Mouse (Mus musculus): ENCODE results near the gene Spx. TPM values are rescaled to one million over a fixed set of nuclear protein-coding genes. Genes with fewer than 3 reads are reported as not detected.

The Spx gene
- polyA plus RNA-seq, 1 experiment = 0.19 TPM

DNA sequence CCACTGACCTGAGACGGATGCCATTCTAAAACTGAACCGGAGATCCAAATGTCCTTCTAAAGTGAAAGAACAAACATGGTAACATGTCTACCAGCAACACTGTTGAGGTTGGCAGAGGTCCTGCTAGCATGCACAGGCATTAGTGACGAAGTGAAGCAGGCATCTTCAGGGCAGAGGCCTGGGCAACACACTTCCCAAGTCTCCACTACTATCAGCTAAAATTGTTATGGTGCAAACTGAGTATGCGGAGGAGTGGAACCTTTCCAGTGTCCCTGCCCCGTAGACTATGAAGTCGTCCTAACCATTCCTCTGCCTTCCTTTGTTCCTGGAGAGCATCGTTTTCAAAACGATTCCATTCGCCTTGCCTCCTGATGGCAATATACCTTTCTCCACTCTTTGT lies 28.7 kb upstream of the Spx start:
- TF ChIP-seq MAX (IDR thresholded peaks at IDR 0.05; ENCODE audit: low read depth) = no peak
- no peak for TF ChIP-seq REST (IDR thresholded peaks at IDR 0.05; ENCODE audit: insufficient read depth, insufficient read length)
- TF ChIP-seq USF1 (IDR thresholded peaks at IDR 0.05; ENCODE audit: low read depth) = no peak
- TF ChIP-seq TCF3 (IDR thresholded peaks at IDR 0.05; ENCODE audit: insufficient read length, low read depth) = no peak
- TF ChIP-seq MYOD1 (IDR thresholded peaks at IDR 0.05; ENCODE audit: control insufficient read depth in 1 of 3, insufficient read length in 2 of 3, low read depth in 2 of 3) = no peak
- no peak for TF ChIP-seq E2F4 (IDR thresholded peaks at IDR 0.05; ENCODE audit: insufficient read depth)
- no peak for TF ChIP-seq POLR2AphosphoS2 (IDR thresholded peaks at IDR 0.05; ENCODE audit: insufficient read length, low read depth)
- no peak for TF ChIP-seq CEBPB (IDR thresholded peaks at IDR 0.05; ENCODE audit: insufficient read depth, poor library complexity, severe bottlenecking)
- TF ChIP-seq MYOG (IDR thresholded peaks at IDR 0.05; ENCODE audit: control insufficient read depth in 1 of 3, insufficient read depth in 1 of 3, insufficient read length in 2 of 3, low read depth in 2 of 3) = no peak
- TF ChIP-seq POLR2A (IDR thresholded peaks at IDR 0.05; ENCODE audit: insufficient read length, low read depth) = no peak
- no peak for TF ChIP-seq TCF12 (IDR thresholded peaks at IDR 0.05; ENCODE audit: insufficient read depth, poor library complexity, severe bottlenecking)
- no peak for TF ChIP-seq SRF (IDR thresholded peaks at IDR 0.05; ENCODE audit: control insufficient read depth, insufficient read length, low read depth)
- Histone ChIP-seq H3K79me2 (ENCODE audit: control insufficient read depth, insufficient read depth) (peaks cover 29% of the 10 kb centered on the region), H3K27me3 (ENCODE audit: control insufficient read depth, insufficient read depth, insufficient read length) (no peaks in the 10 kb centered on the region), H3K36me3 (ENCODE audit: control insufficient read depth, insufficient read depth) (no peaks in the 10 kb centered on the region), H3K4me3 (no peak overlapping the region), H3K4me2 (ENCODE audit: low read depth) (no peak overlapping the region), H3ac (ENCODE audit: control insufficient read depth, insufficient read length) (no peak overlapping the region)

DNA sequence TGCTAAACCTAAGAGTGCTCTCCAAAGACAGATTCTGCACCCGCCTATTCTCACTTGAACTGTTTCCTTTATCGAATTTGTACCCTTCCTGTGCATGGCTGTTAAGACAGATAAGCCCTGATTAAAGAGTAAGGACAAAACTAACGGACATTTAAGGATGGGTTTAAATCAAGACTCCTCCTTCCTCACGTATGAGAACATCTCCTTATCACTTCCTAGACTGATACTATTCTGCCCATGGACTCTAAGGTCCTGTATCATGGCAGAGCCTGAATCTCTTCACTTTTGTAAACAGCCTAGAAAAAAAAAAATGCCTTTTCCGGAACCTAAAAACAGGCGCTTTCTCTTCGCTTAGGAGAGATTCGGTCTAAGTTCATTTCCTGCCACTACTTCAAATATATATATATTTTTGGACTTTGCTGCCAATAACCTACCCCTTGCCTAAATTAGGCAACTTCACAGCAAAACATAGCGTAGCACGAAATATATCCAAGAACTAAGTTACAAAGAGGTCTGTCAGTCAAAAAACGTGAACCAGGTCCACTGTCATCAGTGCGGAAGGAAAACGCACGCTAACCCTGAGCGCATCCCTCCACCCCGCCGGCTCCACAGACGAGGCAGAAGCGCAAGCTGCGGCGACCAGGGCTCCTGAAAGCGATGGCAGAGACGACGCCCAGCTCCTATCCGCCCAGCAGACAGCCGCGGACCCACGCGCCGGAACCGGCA lies 26.8 kb upstream of the Spx start:
- H3K4me2 ChIP-seq (ENCODE audit: low read depth) = peak overlapping the region; percentile 70
- TF ChIP-seq MYOD1 (IDR thresholded peaks at IDR 0.05; ENCODE audit: control insufficient read depth in 1 of 3, insufficient read length in 2 of 3, low read depth in 2 of 3) (no peak), E2F4 (IDR thresholded peaks at IDR 0.05; ENCODE audit: insufficient read depth) (no peak), SRF (IDR thresholded peaks at IDR 0.05; ENCODE audit: control insufficient read depth, insufficient read length, low read depth) (no peak), MYOG (IDR thresholded peaks at IDR 0.05; ENCODE audit: control insufficient read depth in 1 of 3, insufficient read depth in 1 of 3, insufficient read length in 2 of 3, low read depth in 2 of 3) (no peak), TCF3 (IDR thresholded peaks at IDR 0.05; ENCODE audit: insufficient read length, low read depth) (no peak), MAX (IDR thresholded peaks at IDR 0.05; ENCODE audit: low read depth) (no peak), CEBPB (IDR thresholded peaks at IDR 0.05; ENCODE audit: insufficient read depth, poor library complexity, severe bottlenecking) (no peak), POLR2A (IDR thresholded peaks at IDR 0.05; ENCODE audit: insufficient read length, low read depth) (no peak), REST (IDR thresholded peaks at IDR 0.05; ENCODE audit: insufficient read depth, insufficient read length) (no peak), POLR2AphosphoS2 (IDR thresholded peaks at IDR 0.05; ENCODE audit: insufficient read length, low read depth) (no peak), TCF12 (IDR thresholded peaks at IDR 0.05; ENCODE audit: insufficient read depth, poor library complexity, severe bottlenecking) (no peak), USF1 (IDR thresholded peaks at IDR 0.05; ENCODE audit: low read depth) (no peak)
- peaks cover 48% of the 10 kb centered on the region for H3K79me2 ChIP-seq (ENCODE audit: control insufficient read depth, insufficient read depth)
- peak overlapping the region; percentile 57 for H3K4me3 ChIP-seq
- peak overlapping the region; percentile 86 for H3ac ChIP-seq (ENCODE audit: control insufficient read depth, insufficient read length)
- no peaks in the 10 kb centered on the region for H3K36me3 ChIP-seq (ENCODE audit: control insufficient read depth, insufficient read depth)
- no peaks in the 10 kb centered on the region for H3K27me3 ChIP-seq (ENCODE audit: control insufficient read depth, insufficient read depth, insufficient read length)

DNA sequence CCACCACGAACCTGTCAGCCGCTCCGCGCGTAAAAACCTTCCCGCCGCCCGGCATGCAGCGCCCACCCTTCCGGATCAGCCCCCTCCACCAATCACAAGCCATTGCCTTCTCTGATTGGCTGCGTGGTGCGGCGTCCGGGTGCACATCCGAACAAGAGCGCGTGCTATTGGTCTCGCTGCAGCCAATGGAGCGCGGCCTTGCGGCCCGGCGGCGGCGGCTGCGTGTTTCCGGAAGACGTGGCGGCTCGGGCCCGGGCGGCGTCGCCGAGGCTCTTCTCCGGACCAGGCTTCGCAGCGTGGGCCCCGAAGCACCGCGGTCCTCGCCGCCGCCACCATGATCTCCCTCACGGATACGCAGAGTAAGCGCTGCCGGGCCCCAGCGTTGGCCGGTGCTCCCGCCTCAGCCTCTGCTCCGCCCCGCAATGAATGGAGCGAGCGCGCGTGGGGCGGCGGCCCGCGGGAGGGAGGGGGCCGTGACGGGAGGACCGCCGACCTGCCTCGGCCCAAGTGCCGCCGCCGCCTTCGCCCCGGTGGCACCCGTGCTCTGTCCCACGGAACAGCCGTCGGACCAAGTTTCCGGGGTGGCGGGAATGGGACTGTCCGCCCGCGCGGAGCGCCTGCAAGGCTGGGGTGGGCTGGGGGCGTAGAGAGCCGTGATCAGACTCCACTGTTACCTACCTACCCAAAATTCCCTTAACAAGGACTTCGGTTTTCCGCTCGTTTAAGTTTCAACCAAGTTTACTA lies 26.1 kb upstream of the Spx start, which contains the start of the genes Recql and Golt1b:
TSS of gene Recql (minus strand) at position 77 of the 744 bp plus-strand sequence.
TSS of gene Golt1b (plus strand) at position 211 of the 744 bp plus-strand sequence.
- Histone ChIP-seq H3K4me2 (ENCODE audit: low read depth) (peak within 1 kb of the TSS; percentile 89), H3K4me3 (peak within 1 kb of the TSS; percentile 57), H3K27me3 (ENCODE audit: control insufficient read depth, insufficient read depth, insufficient read length) (no peaks in the 10 kb centered on the region), H3ac (ENCODE audit: control insufficient read depth, insufficient read length) (peak within 1 kb of the TSS; percentile 86), H3K36me3 (ENCODE audit: control insufficient read depth, insufficient read depth) (no peaks in the 10 kb centered on the region), H3K79me2 (ENCODE audit: control insufficient read depth, insufficient read depth) (peaks cover 55% of the 10 kb centered on the region)
- no peak for TF ChIP-seq MYOG (IDR thresholded peaks at IDR 0.05; ENCODE audit: control insufficient read depth in 1 of 3, insufficient read depth in 1 of 3, insufficient read length in 2 of 3, low read depth in 2 of 3)
- TF ChIP-seq POLR2AphosphoS2 (IDR thresholded peaks at IDR 0.05; ENCODE audit: insufficient read length, low read depth) = peak; percentile 31
- TF ChIP-seq POLR2A (IDR thresholded peaks at IDR 0.05; ENCODE audit: insufficient read length, low read depth) = peak; percentile 72
- peak; percentile 84 for TF ChIP-seq E2F4 (IDR thresholded peaks at IDR 0.05; ENCODE audit: insufficient read depth)

DNA sequence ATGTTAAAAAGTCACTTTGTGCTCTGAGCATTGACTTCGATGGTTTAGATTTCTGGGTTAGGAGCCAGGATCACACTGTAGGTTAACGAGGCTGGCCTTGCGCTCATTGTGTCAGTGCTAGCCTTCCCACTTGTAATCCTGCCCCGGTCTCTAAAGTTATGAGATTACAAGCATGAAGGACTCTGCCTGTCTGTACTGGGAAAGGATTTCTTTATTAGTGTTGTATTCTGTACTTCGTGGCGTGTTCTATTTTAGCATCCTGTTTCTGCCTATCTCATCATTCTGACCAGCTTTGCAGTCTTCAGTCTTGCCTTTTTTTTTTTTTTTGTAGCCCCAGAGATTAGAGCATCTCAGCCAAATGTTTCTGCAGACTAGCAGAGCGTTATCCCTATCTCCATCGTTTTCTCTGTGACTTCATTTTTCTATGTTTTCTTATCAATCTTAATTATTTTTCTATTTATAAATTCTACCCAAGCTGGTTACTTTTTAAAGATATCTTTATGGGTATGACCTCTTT lies 25.4 kb upstream of the Spx start:
- Histone ChIP-seq H3K27me3 (ENCODE audit: control insufficient read depth, insufficient read depth, insufficient read length) (no peaks in the 10 kb centered on the region), H3K79me2 (ENCODE audit: control insufficient read depth, insufficient read depth) (peaks cover 62% of the 10 kb centered on the region), H3K4me2 (ENCODE audit: low read depth) (peak overlapping the region; percentile 89), H3K36me3 (ENCODE audit: control insufficient read depth, insufficient read depth) (no peaks in the 10 kb centered on the region), H3ac (ENCODE audit: control insufficient read depth, insufficient read length) (peak overlapping the region; percentile 86), H3K4me3 (peak overlapping the region; percentile 57)
- TF ChIP-seq TCF12 (IDR thresholded peaks at IDR 0.05; ENCODE audit: insufficient read depth, poor library complexity, severe bottlenecking) (no peak), REST (IDR thresholded peaks at IDR 0.05; ENCODE audit: insufficient read depth, insufficient read length) (no peak), MAX (IDR thresholded peaks at IDR 0.05; ENCODE audit: low read depth) (no peak), POLR2AphosphoS2 (IDR thresholded peaks at IDR 0.05; ENCODE audit: insufficient read length, low read depth) (no peak), MYOG (IDR thresholded peaks at IDR 0.05; ENCODE audit: control insufficient read depth in 1 of 3, insufficient read depth in 1 of 3, insufficient read length in 2 of 3, low read depth in 2 of 3) (no peak)
